Mouse (Mus musculus) c-Kit-positive CD71-positive TER-119-positive erythroid progenitor cells, embryonic 14.5 days (primary cell): Measurements from ENCODE around the gene Gm20388.

Experiments
- DNase-seq: peaks from one replicate; pipeline ENCODE4 v3.0.0-alpha.2; 2013; ENCODE audit warnings: low spot score

The Gm20388 gene

DNA sequence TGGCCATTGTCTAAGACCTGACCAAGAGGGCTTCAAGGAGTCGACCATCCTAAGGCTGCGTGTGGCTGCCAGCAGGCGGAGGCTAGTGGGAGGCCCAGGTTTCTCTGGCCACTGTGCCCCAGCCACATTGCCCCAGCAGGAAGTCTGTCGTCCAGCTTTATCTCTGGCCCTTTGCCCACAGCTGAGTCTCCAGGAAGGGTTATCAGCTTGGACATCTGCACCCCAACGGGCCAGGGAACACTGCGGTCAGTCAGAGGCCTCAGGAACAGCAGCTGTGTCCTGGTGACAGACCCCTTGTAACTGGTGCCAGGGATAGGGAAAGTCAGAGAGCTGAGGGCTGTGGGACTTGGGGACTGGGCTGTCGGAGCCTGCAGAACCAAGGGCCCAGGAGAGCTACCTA lies 459.3 kb downstream of the Gm20388 start:
- DNase-seq, result peak; percentile 65

DNA sequence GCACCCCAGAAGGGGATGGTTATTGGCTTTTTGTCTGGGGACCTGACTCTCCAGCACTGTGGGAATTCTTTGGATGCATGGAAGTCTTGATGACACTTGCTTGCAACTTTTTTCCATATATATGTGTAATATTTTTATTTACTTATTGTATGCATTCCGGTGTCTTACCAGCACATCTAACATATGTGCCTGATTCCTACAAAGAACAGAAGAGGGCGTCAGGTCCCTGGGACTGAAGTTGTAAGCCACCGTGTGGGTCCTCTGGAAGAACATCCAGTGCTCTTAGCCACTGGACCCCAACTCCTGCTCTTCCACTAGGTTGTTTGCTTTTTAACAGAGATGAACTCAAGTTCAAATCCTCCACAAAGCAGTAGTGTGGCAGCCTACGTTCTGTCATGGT lies 459.8 kb downstream of the Gm20388 start:
- peak; percentile 72 for DNase-seq

DNA sequence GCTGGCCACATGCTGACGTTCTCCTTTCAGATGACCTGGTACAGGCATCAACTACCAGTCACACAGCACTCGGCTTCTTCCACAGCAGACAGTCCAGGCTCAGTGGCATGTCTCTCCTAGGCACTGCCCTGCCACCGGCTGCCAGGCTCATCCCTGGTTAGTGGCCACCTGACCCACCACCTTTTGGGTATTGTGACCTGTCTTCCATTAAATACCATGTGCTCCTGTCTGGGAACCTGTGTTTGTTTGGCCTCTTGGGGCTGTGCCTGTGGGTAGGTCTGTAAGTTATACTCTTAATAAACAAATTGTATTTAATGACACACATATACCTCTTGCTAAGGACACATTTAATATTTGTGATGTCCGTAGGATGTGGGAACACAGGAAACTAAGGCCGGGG lies 460.5 kb downstream of the Gm20388 start:
- no peak for DNase-seq

DNA sequence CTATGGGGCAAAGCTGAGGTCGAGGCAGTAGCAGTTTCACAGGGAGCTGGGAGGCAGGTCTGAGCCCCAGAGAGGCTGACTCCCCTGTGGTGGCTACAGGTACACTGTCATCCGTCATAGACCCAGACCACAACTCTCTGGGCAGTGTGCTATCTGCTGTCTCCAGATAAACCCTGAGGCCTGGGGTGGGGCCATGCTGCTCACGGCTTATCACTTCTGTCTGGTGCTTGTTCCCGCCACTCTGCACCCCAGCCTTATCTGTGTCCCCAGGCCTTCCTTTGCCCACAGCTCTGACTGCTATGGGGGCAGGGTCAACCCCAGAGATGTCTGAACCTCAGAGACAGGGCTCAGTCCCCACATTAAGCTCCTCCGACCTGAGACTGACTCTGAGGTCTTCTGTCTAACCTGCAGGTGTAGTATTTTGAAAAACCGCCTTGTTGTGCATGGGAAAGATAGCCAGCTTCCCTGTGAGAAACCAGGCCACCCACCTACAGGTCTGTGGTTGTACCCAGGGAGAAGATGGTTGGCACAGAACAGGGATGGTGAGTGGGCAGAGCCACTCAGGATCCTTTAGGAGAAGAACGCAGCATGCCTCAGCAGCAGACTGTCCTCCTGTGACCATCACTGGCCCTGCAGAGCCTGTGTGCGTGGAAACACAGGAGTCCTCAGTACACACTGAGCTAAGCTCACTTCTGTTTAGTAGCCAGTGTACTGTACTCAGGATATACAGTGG lies 461.2 kb downstream of the Gm20388 start:
- DNase-seq, result peak; percentile 93

DNA sequence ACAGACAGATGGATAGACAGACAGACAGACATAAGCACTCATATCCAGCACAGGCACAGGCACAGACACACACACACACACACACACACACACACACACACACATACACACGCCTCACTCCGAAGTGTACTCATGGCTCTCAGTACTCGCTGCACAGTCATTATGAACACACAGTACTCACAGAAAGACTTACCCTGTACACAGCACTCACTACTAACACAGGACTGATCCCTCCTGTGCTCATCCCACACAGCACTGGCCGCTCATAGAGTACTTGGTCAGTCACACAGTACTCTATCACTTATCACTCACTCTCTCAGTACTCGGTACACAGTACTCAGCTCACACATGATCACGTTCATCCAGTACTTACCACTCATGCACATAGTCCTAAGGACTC lies 462.0 kb downstream of the Gm20388 start:
- no peak for DNase-seq

DNA sequence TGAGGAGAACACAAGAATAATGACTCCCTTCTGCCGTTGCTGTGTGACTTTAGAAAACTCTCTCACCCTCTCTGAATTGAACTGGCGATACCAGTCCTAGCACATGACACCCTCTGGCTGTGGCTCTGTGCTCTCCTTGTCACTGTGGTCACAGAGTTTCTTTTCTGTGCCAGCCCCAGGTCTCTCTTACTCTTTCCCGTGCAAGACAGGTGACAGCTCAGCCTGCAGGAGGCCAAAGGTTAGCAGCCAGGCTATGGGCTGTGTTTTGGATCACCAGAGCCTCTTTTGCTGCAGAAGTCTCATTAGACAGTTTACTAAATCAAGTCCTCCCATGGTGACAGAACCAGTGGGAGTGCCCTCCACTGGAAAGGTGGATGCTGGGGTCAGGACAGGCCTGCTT lies 463.0 kb downstream of the Gm20388 start:
- DNase-seq, result no peak

DNA sequence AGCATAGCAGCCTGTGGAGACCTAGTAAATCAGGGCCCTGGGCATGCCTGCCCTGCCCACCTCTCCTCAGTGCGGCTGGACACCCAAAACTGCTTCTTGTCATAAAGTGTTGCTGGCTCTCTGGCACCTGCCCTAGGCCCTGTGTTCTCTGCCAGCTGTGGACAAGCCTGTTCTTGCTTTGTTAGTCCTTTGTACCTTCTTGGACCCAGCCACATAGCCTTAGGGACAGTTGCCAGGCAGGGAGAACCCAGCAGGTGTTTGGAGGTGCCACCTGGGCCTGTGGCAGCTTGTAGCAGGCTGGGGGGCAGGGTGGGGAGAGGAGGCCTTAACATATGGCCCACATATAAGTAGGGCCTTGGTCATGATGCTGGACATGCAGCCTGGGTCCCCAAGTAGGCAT lies 463.4 kb downstream of the Gm20388 start:
- DNase-seq, result no peak

DNA sequence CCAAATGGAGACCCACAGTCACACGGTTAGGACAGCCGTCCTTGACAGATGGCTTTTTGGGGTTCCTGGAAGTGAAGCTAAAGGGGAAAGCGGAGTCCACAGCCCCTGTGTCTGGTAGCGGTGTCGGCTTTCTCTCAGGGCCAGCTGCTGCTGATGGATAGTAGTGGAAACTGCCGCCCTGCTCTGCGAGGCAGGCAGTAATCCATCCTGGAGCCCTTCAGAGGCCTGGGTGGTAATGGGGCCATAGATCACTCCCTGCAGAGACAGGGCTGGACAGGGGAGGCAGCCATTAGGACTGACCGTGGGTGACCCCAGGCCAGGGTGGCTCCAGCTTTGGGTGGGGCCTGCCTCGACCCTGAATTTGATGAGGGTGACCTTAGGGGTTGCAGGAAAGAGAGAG lies 463.9 kb downstream of the Gm20388 start:
- DNase-seq, result no peak

DNA sequence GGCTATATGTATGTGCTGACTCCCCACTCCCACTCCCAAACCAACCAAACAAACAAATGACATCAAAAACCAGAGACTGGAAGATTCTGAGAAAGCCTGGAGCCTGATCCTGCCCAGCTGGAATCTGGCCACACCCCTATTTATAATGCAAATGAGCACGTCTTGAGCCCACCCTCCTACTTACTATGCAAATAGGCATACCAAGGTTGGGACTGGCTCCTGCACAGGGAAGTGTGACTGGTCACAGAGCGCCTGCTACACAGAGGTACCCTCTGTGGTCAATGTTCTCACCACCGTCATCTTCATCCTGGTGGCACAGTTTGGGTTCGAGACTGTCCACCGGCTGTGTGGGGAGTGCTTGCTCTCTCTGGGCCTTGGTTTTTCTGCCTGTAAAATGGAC lies 464.5 kb downstream of the Gm20388 start:
- DNase-seq, result peak; percentile 69

DNA sequence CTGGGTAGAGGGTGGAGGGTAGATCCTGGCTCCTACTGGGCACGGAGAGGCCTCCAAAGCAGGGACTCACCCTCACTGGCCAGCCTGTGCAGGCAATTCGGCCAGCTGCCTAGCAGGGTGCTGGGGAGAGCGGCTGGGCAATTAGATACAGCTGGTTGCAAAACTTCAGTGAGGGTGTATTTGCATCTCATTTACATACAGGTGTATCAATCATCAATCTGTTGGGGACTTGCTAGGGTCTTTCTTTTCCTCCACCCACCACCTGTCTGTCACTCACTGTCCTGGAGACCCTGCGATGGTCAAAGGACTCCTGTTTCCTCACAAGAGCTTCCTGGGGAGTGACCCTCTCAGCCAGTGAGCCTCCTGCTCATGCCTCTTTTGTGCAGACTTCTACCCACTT lies 465.6 kb downstream of the Gm20388 start:
- no peak for DNase-seq

DNA sequence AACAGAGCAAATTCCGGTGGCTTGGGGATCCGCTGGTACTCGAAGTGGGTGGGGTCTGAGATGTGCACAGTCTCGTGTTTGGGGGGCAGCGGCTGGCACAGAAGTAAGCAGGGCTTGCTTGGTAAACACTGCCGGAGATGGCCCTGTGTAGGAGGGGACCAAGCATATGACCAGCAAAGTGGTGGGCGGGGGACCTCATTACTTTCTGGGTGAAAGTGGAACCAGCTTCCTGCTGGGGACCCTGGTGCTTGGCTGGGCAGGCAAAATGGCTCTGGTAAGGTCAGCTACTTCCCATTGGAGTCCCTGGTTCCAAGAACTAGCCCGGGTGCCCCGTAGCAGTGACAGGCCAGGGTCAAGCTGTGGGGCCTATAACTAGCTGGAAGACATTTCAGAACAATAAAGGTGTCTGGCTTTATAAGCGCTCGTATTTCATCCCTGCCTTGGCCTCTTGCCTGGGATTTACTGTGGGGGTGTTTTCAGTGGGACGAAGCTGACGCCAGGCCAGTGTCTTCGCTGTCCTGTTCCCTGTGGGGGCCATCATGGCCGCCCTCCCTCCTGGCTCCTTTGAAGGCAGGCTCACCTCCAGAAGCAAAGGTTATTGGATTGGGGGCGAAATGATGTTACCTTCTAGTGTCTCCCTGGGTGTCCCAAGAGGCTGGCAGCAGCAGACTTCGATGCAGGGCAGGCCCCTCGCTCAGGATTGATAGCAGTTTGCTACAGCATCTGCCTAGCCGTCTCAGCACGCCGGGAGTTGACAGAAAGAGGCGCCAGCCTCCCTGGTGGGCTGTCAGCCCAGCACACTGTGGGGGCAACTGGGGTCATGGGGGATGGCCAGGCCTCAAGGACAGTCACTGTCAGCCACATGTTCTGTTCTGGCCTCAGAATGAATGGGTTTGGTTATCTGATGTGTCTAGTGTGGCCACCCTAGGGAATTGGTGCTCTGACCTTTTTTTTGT lies 466.5 kb downstream of the Gm20388 start:
- DNase-seq, result no peak

DNA sequence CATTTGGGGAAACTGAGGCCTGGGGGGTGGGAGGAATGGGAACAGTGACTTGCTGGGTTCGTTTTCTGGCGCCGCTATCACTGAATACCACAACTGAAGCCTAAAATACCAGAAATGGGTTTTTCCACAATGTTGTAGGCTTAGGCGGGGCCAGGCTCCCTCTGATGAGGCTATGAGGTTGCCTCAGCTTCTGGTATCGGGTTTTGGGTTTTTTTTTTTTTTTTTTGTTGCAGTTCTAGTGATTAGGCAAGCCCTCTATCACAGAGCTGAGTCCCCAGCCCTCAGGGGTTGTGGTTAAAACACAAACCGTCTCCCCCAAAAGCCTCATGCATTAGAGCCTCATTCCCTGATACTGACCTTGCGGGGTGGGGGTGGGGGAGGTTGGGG lies 467.2 kb downstream of the Gm20388 start:
- DNase-seq, result no peak

DNA sequence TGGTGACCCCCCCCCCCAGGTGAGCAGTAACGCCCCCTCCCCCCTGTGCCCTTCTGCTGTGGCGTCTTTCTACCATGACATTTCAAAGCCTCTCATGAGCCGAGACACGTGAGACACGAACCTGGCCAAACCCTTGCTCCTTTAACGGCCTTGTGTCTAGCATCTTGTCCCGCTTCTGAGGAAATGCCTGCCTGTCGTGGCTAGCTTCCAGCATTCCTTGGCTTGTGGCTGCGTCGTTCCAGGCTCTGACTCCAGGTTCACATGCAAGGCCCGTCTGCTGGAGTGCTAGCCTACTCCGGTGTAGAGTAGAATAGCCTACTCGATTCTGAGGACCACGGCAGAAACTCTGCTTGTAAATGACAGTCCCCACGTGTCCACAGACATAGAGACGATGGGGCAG lies 467.7 kb downstream of the Gm20388 start:
- no peak for DNase-seq

DNA sequence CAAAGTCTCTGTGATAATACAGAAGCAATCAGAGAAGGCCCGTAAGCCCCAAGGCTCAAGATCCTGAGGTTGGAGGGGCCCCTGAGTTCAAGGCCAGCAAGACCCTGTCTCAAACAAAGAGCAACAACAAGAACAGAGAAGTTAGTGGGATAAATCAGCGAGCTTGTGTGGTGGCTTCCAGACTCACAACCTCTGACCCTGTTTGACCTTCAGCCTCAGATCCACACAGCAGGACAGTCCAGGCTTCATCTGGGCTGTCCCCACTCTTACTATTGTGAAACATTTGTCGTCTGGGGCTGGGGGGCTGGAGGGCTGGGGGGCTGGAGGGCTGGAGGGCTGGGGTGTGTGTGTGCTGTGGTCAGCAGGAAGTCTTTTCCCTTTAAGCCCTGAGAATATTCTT lies 468.4 kb downstream of the Gm20388 start:
- no peak for DNase-seq

DNA sequence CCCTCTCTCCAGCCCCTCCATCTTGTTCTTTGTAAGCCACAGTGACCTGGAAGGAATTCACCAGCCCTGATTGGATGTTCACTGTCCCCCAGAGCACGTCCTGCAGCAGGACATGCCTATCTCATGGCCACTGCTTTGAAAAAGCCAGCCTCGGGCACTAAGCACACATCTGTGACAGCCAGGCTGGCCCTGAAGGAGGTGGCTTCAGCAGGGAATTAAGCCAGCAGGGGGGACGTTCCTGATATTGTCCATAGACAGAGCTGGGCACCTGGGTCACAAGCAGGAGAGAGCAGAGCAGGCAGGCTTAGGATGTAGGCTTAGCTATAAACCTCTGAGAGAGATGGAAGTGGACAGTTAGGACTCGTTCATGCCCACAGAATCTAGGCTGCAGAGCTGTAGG lies 471.2 kb downstream of the Gm20388 start:
- DNase-seq, result no peak

DNA sequence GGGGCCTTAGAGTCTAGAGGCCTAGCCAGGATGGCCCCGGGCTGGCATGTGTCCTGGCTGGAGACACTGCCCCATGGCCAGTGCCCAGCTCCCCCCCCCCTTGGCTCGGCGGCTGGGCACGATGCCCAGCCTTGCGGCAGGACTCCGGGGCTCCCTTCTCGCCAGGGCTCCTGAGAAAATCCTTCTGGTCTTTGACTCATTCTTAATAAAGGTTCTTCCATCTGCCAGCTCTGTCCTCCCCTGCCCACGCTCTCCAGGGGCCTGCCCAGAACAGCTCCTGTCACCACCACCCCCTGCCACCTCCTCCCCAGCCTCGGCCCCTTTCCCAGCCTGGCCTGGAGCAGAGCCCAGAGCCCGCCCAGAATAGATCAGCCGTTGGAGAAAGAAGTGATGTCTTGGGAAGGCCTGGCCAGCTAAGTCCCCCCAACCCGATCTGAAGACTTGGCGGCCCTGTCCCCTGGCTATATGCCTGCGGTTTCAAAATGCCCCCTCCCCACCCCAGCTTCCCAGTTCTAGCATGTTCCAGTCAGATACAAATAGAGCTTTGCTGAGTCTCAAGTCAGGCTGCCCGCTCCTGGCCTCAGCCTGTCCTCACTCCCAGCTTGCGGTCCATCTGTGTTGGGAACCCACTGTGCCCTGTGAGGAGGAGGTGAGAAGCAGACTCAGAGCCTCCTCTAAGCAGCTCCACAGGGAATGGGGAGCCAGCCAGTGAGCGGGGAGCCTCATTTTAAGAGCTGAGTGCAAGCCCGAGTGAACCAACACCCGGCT lies 472.0 kb downstream of the Gm20388 start:
- DNase-seq, result no peak

DNA sequence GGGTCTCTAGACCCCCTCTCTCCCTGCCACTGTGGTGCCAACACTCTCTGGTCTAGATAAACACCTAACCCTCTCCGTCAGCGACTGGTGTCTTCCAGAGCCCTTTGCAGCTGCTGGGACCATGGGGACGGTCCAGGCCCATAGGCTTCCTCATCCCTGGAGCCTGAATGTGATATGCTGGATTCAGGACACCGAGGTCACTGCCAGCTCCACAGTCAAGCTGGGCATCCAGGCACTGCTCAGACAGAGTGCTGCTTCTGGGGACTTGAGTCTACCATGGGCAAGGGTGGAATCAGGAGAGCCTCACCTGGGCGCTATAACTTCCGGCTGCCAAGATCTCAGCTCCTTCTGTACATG lies 472.5 kb downstream of the Gm20388 start:
- DNase-seq, result no peak

DNA sequence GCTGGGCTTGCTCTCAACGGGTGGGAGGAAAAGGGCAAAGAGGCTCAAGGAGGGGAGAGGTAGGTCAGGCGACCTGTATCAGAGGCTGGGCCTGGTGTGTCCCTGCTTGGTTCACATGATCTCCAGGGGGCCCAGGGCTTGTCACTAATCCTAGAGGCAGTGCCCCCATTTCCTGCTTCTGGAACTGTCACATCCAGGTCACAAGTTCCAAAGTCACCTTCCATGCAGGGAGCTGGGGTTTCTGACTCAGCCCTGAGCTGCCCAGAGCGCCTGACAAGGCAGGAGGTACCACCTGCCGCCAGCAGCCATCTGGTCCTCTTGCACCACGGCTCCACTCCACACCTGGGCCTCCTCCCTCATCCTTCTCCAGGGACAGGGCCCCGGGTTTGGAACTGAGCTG lies 473.1 kb downstream of the Gm20388 start:
- no peak for DNase-seq

DNA sequence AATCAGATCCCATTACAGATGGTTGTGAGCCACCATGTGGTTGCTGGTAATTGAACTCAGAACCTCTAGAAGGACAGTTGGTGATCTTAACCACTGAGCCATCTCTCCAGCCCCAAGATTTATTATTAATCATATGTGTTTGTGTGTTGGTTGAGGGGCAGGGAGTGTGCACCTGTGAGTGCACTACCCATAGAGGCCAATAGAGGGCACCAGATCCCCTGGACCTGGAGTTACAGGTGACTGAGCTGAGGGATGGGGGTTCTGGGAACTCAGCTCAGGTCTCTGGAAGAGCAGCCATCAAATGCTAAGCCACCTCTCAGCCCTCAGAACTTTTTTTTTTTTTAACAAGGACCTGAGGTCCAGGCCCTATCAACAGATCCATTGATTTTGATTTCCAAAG lies 474.1 kb downstream of the Gm20388 start:
- DNase-seq, result no peak

DNA sequence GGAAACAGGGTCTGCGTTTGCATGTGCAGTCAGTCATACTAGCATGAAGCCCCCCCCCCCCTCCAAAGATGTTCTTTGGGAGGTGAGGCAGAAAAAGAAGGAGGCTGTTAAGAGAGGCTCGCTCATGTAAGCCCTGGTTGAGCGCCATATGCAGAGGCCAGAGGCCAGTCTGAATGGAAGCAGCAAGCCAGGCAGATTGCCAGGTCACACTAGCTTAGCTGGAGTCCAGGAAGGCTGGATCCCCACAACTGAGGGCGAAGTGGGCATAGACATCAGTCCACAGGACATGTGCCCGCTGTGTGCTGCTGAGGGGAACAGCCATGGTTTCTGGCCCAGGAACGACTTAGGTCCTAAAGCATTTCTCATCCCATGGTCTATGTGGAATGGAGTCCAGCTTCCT lies 477.6 kb downstream of the Gm20388 start:
- no peak for DNase-seq

DNA sequence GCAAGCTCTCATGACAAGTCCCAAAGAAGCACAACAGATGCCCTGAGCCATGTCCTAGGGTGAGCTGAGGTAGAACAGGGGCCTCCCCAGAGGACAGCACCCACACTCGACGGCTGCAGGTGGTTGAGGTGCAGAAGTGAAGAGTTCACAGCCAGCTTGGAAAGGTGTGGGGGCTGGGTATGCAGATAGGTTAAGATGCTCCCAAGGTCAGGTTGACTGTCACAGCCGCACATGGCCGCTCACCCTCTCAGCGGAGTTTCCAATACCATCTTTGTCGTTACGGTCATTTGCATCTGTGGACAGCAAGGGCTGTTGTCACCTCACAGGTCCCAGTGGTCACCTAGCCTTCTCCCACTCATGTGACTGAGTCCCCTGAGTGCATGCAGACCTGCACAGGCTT lies 480.0 kb downstream of the Gm20388 start:
- no peak for DNase-seq

DNA sequence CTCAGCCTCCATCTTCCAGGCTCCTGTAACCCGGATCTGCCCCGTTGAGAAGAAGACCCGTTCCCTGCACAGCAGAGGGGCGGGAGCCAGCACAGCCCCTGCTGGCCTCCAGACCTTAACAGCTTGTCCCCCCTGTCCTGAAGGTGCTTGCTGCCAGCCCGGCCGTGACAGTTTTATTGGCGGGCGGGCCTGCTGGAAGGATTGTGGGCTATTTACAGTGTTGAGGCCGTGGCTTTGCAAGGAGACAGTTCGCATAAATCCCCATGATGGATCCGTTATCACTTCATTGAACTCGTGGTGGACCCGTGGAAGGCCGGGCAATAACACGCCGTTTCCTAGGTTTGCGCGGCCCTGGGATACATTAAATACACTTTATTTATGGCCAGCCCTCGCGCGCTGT lies 481.2 kb downstream of the Gm20388 start:
- no peak for DNase-seq

DNA sequence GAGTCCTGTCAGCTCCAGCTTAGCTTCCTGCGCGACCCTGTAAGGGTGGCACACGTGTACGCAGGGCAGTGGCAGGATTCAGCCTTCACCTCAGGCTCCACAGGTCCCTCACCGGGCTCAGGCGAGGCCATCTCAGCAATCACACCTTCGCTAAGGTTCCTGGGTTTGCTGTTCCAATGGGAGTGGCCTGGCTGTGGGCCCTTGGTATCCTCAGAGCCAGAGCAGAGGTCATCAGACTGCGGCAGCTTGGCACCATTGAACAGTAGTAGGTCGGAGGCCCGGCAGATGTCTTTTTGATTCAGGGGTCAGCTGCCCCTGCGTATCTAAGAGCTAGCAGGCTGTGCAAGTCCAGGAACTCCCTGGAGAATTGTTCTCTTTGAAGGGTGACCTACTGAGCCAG lies 482.4 kb downstream of the Gm20388 start:
- no peak for DNase-seq
